Mouse (Mus musculus): ENCODE data around the gene Ptdss2.

The Ptdss2 gene

DNA sequence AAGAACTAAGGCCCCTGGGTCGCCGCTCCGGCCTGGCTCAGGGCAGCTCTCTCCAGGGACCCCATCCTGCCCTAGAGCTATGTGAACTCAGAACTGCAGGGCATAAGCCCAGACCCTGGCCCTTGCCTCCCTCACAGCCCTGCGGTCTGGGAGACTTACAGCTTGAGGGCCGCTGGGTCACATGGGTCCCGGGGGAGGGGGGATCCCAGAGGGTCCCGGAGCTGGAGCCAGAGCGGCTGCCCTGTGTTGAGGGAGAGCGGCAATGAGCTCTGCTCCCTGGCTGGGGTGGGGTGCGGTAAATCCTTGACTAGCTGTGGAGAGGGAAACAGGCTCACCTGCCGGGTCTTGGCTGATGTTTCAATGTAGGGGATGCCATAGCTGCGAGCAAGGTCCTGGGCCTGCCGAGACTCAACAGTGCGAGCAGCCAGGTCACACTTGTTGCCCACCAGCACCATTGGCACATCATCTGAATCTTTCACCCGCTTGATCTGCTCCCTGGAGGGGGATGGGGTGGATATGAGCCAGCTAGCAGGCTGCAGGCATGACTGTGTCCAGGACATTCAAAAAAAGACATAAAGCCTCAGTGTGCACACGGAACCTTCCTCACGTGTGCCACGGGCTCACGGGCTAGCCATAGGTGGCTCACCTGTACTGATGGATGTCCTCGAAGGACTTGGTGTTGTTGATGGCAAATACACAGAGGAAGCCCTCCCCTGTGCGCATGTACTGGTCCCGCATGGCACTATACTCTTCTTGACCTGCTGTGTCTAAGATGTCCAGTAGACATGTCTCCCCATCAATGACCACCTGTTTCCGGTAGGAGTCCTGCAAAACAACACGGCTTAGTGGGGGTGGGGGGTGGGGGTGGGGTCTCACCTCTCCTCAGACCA lies 69.9 kb downstream of the Ptdss2 start:
- Histone ChIP-seq H3K4me3 (replicated peaks; ENCODE audit: low read length) (peak overlapping the region; percentile 96), H3K9me3 (ENCODE audit: low read length) (no peaks in the 10 kb centered on the region), H3K36me3 (ENCODE audit: insufficient read depth, low read length) (peaks cover 42% of the 10 kb centered on the region), H3K27me3 (ENCODE audit: insufficient read depth, low read length) (no peaks in the 10 kb centered on the region), H3K4me1 (replicated peaks; ENCODE audit: low read depth, low read length) (peaks cover 45% of the 10 kb centered on the region)
- TF ChIP-seq NANOG (IDR thresholded peaks at IDR 0.05; ENCODE audit: borderline replicate concordance, low read length), result no peak
- no peak for TF ChIP-seq POU5F1 (IDR thresholded peaks at IDR 0.05; ENCODE audit: borderline replicate concordance, low read length)
- no peak for TF ChIP-seq CTCF (conservative IDR thresholded peaks at IDR 0.05; ENCODE audit: low read length)

DNA sequence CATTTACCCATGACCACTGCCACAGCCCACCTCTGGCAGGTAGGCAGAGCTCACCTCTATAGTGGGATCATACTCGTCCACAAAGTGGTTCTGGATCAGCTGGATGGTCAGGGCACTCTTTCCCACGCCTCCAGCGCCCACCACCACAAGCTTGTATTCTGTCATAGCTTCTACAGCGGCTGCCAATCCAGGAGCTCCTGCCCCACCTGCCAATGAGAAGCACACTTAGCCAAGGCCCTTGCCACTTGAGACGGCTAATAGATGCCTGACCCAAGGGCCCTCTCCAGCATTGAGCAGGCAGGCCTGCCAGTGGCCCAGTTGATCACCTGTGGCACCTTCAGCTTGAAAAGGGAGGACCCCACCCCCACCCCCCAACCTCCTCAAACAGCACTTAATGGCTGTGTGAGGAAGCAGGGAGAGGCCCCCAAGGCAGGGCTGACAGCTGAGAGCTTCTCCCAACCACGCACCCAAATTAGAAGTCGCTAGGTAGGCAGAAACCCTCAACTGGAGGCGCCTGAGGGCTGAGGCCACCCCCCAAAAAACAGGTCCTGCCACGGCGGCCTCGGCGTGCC lies 70.7 kb downstream of the Ptdss2 start:
- peaks cover 45% of the 10 kb centered on the region for H3K4me1 ChIP-seq (replicated peaks; ENCODE audit: low read depth, low read length)
- no peaks in the 10 kb centered on the region for H3K27me3 ChIP-seq (ENCODE audit: insufficient read depth, low read length)
- peaks cover 46% of the 10 kb centered on the region for H3K36me3 ChIP-seq (ENCODE audit: insufficient read depth, low read length)
- TF ChIP-seq POU5F1 (IDR thresholded peaks at IDR 0.05; ENCODE audit: borderline replicate concordance, low read length) (no peak), NANOG (IDR thresholded peaks at IDR 0.05; ENCODE audit: borderline replicate concordance, low read length) (no peak), CTCF (conservative IDR thresholded peaks at IDR 0.05; ENCODE audit: low read length) (no peak)
- H3K9me3 ChIP-seq (ENCODE audit: low read length), result no peaks in the 10 kb centered on the region
- H3K4me3 ChIP-seq (replicated peaks; ENCODE audit: low read length), result peak overlapping the region; percentile 96

DNA sequence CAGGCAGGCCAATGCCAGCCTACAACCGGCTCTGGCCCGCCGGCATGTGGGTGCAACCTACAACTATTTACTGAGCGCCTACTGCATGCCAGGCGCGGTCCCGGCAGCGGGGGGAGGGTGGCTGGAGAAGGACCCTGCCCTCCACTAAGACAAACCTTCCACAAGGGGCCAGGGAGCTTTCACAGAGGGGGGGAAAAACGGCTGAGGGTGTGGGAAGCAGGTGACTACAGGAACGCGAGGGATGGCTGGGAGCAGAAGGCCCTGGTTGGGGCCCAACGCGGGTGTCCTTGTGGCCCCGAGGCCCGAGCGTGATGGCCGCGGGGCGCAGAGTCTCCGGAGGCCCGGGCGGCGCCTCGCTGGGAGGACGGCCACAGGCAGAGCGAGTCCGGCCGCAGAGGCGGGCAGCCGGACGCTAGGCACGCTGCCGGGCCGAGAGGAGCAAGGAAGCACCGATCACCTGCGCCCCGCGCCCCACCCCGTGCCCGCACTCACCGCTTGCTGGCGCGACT lies 71.2 kb downstream of the Ptdss2 start:
- Histone ChIP-seq H3K27me3 (ENCODE audit: insufficient read depth, low read length) (no peaks in the 10 kb centered on the region), H3K4me1 (replicated peaks; ENCODE audit: low read depth, low read length) (peaks cover 45% of the 10 kb centered on the region), H3K9me3 (ENCODE audit: low read length) (no peaks in the 10 kb centered on the region), H3K36me3 (ENCODE audit: insufficient read depth, low read length) (peaks cover 49% of the 10 kb centered on the region), H3K4me3 (replicated peaks; ENCODE audit: low read length) (peak overlapping the region; percentile 96)
- TF ChIP-seq POU5F1 (IDR thresholded peaks at IDR 0.05; ENCODE audit: borderline replicate concordance, low read length) (no peak), CTCF (conservative IDR thresholded peaks at IDR 0.05; ENCODE audit: low read length) (no peak), NANOG (IDR thresholded peaks at IDR 0.05; ENCODE audit: borderline replicate concordance, low read length) (no peak)

DNA sequence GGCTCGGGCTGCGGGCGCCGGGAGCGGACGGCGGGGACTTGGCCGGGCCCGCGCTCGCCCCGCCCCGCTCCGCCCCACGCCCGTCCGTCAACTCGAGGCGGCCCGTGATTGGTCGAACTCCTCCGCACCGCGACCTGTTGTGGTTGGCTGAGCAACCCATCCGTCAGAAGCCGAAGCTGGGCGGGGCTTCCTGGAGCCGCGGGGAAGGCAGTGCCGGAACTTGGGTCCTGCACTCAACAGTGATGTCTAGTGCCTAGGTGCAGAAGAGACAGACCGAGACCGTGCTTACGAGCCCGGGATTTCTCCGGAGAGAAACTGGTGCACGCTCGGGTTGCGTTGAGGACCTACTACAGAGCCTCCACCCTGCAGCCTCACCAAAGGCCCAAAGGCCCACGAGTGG lies 71.8 kb downstream of the Ptdss2 start, which contains the start of the genes Hras and Lrrc56:
Gene Hras (minus strand): TSS at position 58 of the 400 bp plus-strand sequence.
Gene Lrrc56 (plus strand): TSS at position 210 of the 400 bp plus-strand sequence.
- Histone ChIP-seq H3K36me3 (ENCODE audit: insufficient read depth, low read length) (peaks cover 46% of the 10 kb centered on the region), H3K4me3 (replicated peaks; ENCODE audit: low read length) (peak within 1 kb of the TSS; percentile 96), H3K9me3 (ENCODE audit: low read length) (no peaks in the 10 kb centered on the region), H3K4me1 (replicated peaks; ENCODE audit: low read depth, low read length) (peaks cover 45% of the 10 kb centered on the region), H3K27me3 (ENCODE audit: insufficient read depth, low read length) (no peaks in the 10 kb centered on the region)
- TF ChIP-seq NANOG (IDR thresholded peaks at IDR 0.05; ENCODE audit: borderline replicate concordance, low read length) (no peak), POU5F1 (IDR thresholded peaks at IDR 0.05; ENCODE audit: borderline replicate concordance, low read length) (no peak), CTCF (conservative IDR thresholded peaks at IDR 0.05; ENCODE audit: low read length) (no peak)

DNA sequence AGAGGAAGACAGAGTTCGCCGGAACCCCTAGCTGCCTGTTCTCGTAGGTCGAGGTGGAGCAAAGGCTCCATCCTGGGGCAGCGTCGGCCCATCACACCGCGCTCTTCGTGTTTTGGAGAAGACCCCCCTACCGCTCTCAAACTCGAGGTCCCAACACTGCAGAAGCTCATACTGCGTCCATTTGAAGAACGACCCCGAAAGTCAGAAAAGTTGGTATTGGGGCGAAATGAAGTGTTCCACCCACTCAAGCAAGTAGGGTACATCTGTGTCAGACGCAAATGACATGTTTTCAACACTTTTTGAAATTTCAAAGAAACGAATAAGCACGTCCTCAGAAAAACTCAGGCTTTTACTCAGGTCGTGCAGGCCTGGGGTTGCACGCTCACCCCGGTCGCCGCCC lies 72.2 kb downstream of the Ptdss2 start:
- Histone ChIP-seq H3K4me3 (replicated peaks; ENCODE audit: low read length) (peak overlapping the region; percentile 96), H3K4me1 (replicated peaks; ENCODE audit: low read depth, low read length) (peaks cover 45% of the 10 kb centered on the region), H3K27me3 (ENCODE audit: insufficient read depth, low read length) (no peaks in the 10 kb centered on the region), H3K9me3 (ENCODE audit: low read length) (no peaks in the 10 kb centered on the region), H3K36me3 (ENCODE audit: insufficient read depth, low read length) (peaks cover 41% of the 10 kb centered on the region)
- TF ChIP-seq POU5F1 (IDR thresholded peaks at IDR 0.05; ENCODE audit: borderline replicate concordance, low read length), result no peak
- TF ChIP-seq CTCF (conservative IDR thresholded peaks at IDR 0.05; ENCODE audit: low read length), result no peak
- no peak for TF ChIP-seq NANOG (IDR thresholded peaks at IDR 0.05; ENCODE audit: borderline replicate concordance, low read length)

DNA sequence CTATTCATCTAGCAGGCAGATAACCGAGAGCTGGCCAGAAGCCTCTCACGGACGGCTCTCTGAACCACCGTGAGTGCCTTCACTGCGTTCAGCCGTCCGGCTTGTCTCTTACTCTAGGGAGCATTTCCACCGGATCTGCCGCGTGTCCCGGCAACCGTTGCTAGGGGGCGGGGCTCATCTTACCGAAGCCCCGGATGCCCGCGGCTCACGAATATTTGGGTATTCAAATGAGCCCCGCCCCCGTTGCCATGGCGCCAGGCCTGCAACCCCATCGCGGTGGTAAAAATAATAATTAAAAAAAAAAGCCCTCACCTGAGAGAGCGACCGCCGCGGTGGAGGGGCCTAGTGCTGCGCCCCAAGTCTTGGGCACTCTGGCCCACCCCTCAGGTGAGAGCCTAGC lies 72.6 kb downstream of the Ptdss2 start:
- H3K27me3 ChIP-seq (ENCODE audit: insufficient read depth, low read length), result no peaks in the 10 kb centered on the region
- peak overlapping the region; percentile 96 for H3K4me3 ChIP-seq (replicated peaks; ENCODE audit: low read length)
- TF ChIP-seq NANOG (IDR thresholded peaks at IDR 0.05; ENCODE audit: borderline replicate concordance, low read length) (no peak), POU5F1 (IDR thresholded peaks at IDR 0.05; ENCODE audit: borderline replicate concordance, low read length) (no peak), CTCF (conservative IDR thresholded peaks at IDR 0.05; ENCODE audit: low read length) (no peak)
- peaks cover 45% of the 10 kb centered on the region for H3K4me1 ChIP-seq (replicated peaks; ENCODE audit: low read depth, low read length)
- no peaks in the 10 kb centered on the region for H3K9me3 ChIP-seq (ENCODE audit: low read length)
- peaks cover 37% of the 10 kb centered on the region for H3K36me3 ChIP-seq (ENCODE audit: insufficient read depth, low read length)

DNA sequence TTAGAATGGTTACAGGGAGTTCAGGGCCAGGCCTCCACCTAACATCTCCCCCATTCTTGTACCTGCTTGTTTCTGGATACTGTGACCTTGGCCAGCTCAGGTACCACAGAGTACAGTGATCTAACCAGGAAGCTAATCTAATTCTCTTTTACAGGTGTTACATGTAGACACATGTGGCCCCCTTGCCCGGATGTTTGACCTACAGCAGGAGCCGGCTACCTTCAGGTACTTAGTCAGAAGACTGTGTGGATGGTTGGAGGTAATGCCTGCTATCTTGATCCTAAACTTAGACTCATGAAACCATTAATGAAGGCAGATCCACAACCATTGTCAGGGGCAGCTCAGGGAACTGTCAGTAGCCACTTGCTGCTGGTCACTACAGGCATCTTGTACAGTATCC lies 73.6 kb downstream of the Ptdss2 start:
- H3K27me3 ChIP-seq (ENCODE audit: insufficient read depth, low read length), result no peaks in the 10 kb centered on the region
- H3K36me3 ChIP-seq (ENCODE audit: insufficient read depth, low read length), result peaks cover 27% of the 10 kb centered on the region
- no peaks in the 10 kb centered on the region for H3K9me3 ChIP-seq (ENCODE audit: low read length)
- peak overlapping the region; percentile 96; the same call in 1 of the 2 replicates for H3K4me3 ChIP-seq (replicated peaks; ENCODE audit: low read length)
- TF ChIP-seq CTCF (conservative IDR thresholded peaks at IDR 0.05; ENCODE audit: low read length), result no peak
- TF ChIP-seq NANOG (IDR thresholded peaks at IDR 0.05; ENCODE audit: borderline replicate concordance, low read length), result no peak
- no peak for TF ChIP-seq POU5F1 (IDR thresholded peaks at IDR 0.05; ENCODE audit: borderline replicate concordance, low read length)
- peaks cover 42% of the 10 kb centered on the region for H3K4me1 ChIP-seq (replicated peaks; ENCODE audit: low read depth, low read length)

DNA sequence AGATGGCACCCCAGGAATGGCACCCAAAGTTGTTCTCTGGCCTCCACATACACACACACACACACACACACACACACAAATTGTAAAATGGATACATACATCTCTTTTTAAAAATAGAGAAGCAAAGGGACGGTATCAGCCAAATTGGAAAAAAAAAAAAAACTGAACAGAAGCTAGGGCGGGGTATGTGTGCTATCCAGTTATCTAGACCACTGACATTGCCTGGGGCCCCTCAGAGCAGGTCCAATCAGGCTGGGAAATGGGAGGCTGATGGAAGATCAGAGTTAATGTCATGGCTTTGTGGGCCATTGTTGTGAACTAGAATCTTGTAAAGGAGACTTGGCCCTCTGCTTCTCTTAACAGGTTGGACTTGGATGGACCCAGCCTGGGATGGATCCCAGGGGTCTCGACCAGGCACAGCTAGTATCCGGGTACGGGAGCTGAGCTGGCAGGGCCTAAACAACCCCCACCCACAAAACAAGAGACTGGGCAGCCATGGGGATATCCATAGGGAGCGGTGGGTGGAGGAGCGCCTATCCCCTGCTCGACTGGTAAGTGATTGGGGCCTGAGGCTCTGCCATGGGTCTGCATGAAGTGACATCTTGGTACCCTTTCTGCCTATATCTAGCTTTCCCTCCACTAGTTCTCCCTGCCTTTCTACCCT lies 74.6 kb downstream of the Ptdss2 start:
- no peak for TF ChIP-seq POU5F1 (IDR thresholded peaks at IDR 0.05; ENCODE audit: borderline replicate concordance, low read length)
- Histone ChIP-seq H3K9me3 (ENCODE audit: low read length) (no peaks in the 10 kb centered on the region), H3K4me3 (replicated peaks; ENCODE audit: low read length) (no peak overlapping the region), H3K4me1 (replicated peaks; ENCODE audit: low read depth, low read length) (peaks cover 32% of the 10 kb centered on the region), H3K36me3 (ENCODE audit: insufficient read depth, low read length) (peaks cover 17% of the 10 kb centered on the region), H3K27me3 (ENCODE audit: insufficient read depth, low read length) (no peaks in the 10 kb centered on the region)

Data from E14TG2a.4 (cell line).